9 mouse cellular contexts compared by ENCODE assay signal in genomic region chr9:63664792-63665646, GRCm38 (mm10).
DNase-seq lines count a peak whose midpoint lies in the region; ATAC-seq and TF ChIP-seq lines count a peak whose summit lies in the region.
"Had no signal": no experiment of that assay in that cellular context is flagged by ENCODE, and none has a peak within 500 bp of the region (broad histone marks: within the 10 kb centered on the region; RNA-seq: fewer than 3 reads in every experiment).

No protein-coding gene starts in this region.

- H3K9ac ChIP-seq in heart, embryonic 15.5 days: no peak overlapping the region
- H3K9ac ChIP-seq in heart, adult 2 months (ENCODE audit: low read depth, low read length): no peak overlapping the region
- H3K9ac ChIP-seq in embryonic facial prominence, embryonic 12.5 days: no peak overlapping the region
- H3K9ac ChIP-seq in neural tube, embryonic 12.5 days: no peak overlapping the region

- H3K4me3 ChIP-seq in heart, embryonic 15.5 days: no peak overlapping the region
- no peak overlapping the region for H3K4me3 ChIP-seq in heart, adult 2 months
- no peak overlapping the region for H3K4me3 ChIP-seq in embryonic facial prominence, embryonic 12.5 days
- no peak overlapping the region for H3K4me3 ChIP-seq in neural tube, embryonic 12.5 days
- no peak overlapping the region for H3K4me3 ChIP-seq in cerebellum, adult 2 months (replicated peaks; ENCODE audit: insufficient read depth, low read depth, low read length)
- H3K4me3 ChIP-seq: erythroblast, embryonic 14.5 days had no signal

- H3K4me2 ChIP-seq in heart, embryonic 15.5 days: no peak overlapping the region
- H3K4me2 ChIP-seq in embryonic facial prominence, embryonic 12.5 days (replicated peaks): no peak overlapping the region
- H3K4me2 ChIP-seq in neural tube, embryonic 12.5 days (replicated peaks): no peak overlapping the region

- DNase-seq in heart, adult 2 months: no peak
- peak; percentile 75 for DNase-seq in kidney, adult 9 months
- DNase-seq in cerebellum, adult 2 months: no peak

- H3K36me3 ChIP-seq in heart, embryonic 15.5 days: peaks cover 9% of the 10 kb centered on the region
- H3K36me3 ChIP-seq in heart, adult 2 months (ENCODE audit: control insufficient read depth, insufficient read depth, low read length): no peaks in the 10 kb centered on the region
- H3K36me3 ChIP-seq in embryonic facial prominence, embryonic 12.5 days: peaks cover 33% of the 10 kb centered on the region
- H3K36me3 ChIP-seq in neural tube, embryonic 12.5 days: peaks cover 17% of the 10 kb centered on the region

- intact Hi-C loops in heart, adult 2 months (cut with DNase I): loop anchor here (5.0 kb wide), 1 partner anchor 42 kb away; no protein-coding TSS in a partner anchor

- no peaks in the 10 kb centered on the region for H3K79me2 ChIP-seq in heart, adult 2 months (replicated peaks; ENCODE audit: control insufficient read depth, insufficient read depth, low read length)

- no peak for TF ChIP-seq CTCF in heart, adult 2 months (IDR thresholded peaks at IDR 0.05)
- no peak for TF ChIP-seq CTCF in cerebellum, adult 2 months (IDR thresholded peaks at IDR 0.05; ENCODE audit: borderline replicate concordance, insufficient read depth, low read depth, low read length)

- WGBS in heart, embryonic 15.5 days: 53% methylated on average over 13 of the region's 13 CpGs
- 64% methylated on average over 13 of the region's 13 CpGs for WGBS in heart, adult 2 months
- 36% methylated on average over 13 of the region's 13 CpGs for WGBS in embryonic facial prominence, embryonic 12.5 days
- WGBS in neural tube, embryonic 12.5 days: 44% methylated on average over 13 of the region's 13 CpGs
- WGBS in cerebellum, adult 2 months: 62% methylated on average over 13 of the region's 13 CpGs

- TF ChIP-seq EP300 in heart, adult 2 months (IDR thresholded peaks at IDR 0.05; ENCODE audit: insufficient read depth, low read depth, low read length): no peak

- H3K27me3 ChIP-seq in heart, embryonic 15.5 days: no peaks in the 10 kb centered on the region
- H3K27me3 ChIP-seq in heart, adult 2 months (ENCODE audit: control insufficient read depth, insufficient read depth, low read length): no peaks in the 10 kb centered on the region
- no peaks in the 10 kb centered on the region for H3K27me3 ChIP-seq in embryonic facial prominence, embryonic 12.5 days
- H3K27me3 ChIP-seq in neural tube, embryonic 12.5 days (replicated peaks): no peaks in the 10 kb centered on the region
- H3K27me3 ChIP-seq in cerebellum, adult 2 months (ENCODE audit: control insufficient read depth, insufficient read depth, low read length): no peaks in the 10 kb centered on the region

- H3K4me1 ChIP-seq in heart, embryonic 15.5 days (replicated peaks): peaks cover 65% of the 10 kb centered on the region
- peaks cover 15% of the 10 kb centered on the region for H3K4me1 ChIP-seq in heart, adult 2 months (ENCODE audit: control insufficient read depth, insufficient read depth, low read length)
- H3K4me1 ChIP-seq in embryonic facial prominence, embryonic 12.5 days: peaks cover 61% of the 10 kb centered on the region
- peaks cover 41% of the 10 kb centered on the region for H3K4me1 ChIP-seq in neural tube, embryonic 12.5 days
- H3K4me1 ChIP-seq in cerebellum, adult 2 months (ENCODE audit: control insufficient read depth, insufficient read depth, low read length): peaks cover 13% of the 10 kb centered on the region

- no peak for TF ChIP-seq POLR2A in heart, adult 2 months (IDR thresholded peaks at IDR 0.05; ENCODE audit: insufficient read depth, low read depth, low read length)
- TF ChIP-seq POLR2A in cerebellum, adult 2 months (IDR thresholded peaks at IDR 0.05; ENCODE audit: borderline replicate concordance, insufficient read depth, low read length): no peak

- no peaks in the 10 kb centered on the region for H3K9me3 ChIP-seq in heart, embryonic 15.5 days (replicated peaks)
- H3K9me3 ChIP-seq in embryonic facial prominence, embryonic 12.5 days: no peaks in the 10 kb centered on the region
- no peaks in the 10 kb centered on the region for H3K9me3 ChIP-seq in neural tube, embryonic 12.5 days

- peak overlapping the region; percentile 62 for H3K27ac ChIP-seq in heart, embryonic 15.5 days
- H3K27ac ChIP-seq in heart, adult 2 months: no peak overlapping the region
- H3K27ac ChIP-seq in embryonic facial prominence, embryonic 12.5 days: peak overlapping the region; percentile 69
- no peak overlapping the region for H3K27ac ChIP-seq in neural tube, embryonic 12.5 days
- H3K27ac ChIP-seq in cerebellum, adult 2 months (ENCODE audit: insufficient read depth, low read length): no peak overlapping the region

- ATAC-seq in heart, embryonic 15.5 days (replicated peaks; ENCODE audit: insufficient number of reproducible peaks, insufficient read depth, low FRiP score, low read depth): no peak
- ATAC-seq in embryonic facial prominence, embryonic 12.5 days (ENCODE audit: insufficient number of reproducible peaks, insufficient read depth, low FRiP score, low TSS enrichment): no peak
- peak; percentile 70; the same call in 1 of the 2 replicates for ATAC-seq in neural tube, embryonic 12.5 days (ENCODE audit: low FRiP score, low read depth)
- ATAC-seq in granulocyte monocyte progenitor cell, adult 5-6 weeks (replicated peaks; ENCODE audit: poor library complexity, severe bottlenecking): no peak
- no peak for ATAC-seq in cerebellum, adult (ENCODE audit: insufficient number of reproducible peaks, low FRiP score, low TSS enrichment)

Comparison
In these comparisons a context has a peak if more than half of its experiments do, and no peak if none do; other contexts are left out.
1. H3K27ac ChIP-seq: peak in heart, embryonic 15.5 days (single experiment) and embryonic facial prominence, embryonic 12.5 days (single experiment); none in heart, adult 2 months (single experiment), neural tube, embryonic 12.5 days (single experiment) and cerebellum, adult 2 months (single experiment).